Mouse (Mus musculus) forebrain, embryonic 15.5 days (tissue): ENCODE results near the gene Zmynd10. TPM values are rescaled to one million over a fixed set of nuclear protein-coding genes. Genes with fewer than 3 reads are reported as not detected.
"Not testable (repeated sequence)": the region's sequence is repeated elsewhere in the genome, so short reads cannot be mapped to it uniquely, and the experiment has no call there.

Source experiments
- ATAC-seq: fragments of 200-750 bp; cut with Nextera tagmentation; replicated peaks from 2 replicates; pipeline ENCODE4 v1.8.0; 2017; ENCODE audit warnings: mild to moderate bottlenecking, moderate TSS enrichment, moderate library complexity
- H3K27ac ChIP-seq: fragments of 300-500 bp; sonication (generic); replicated peaks from 2 replicates; pipeline ENCODE4 v1.5.1; 2015; ENCODE audit warnings: mild to moderate bottlenecking, inconsistent platforms
- H3K27me3 ChIP-seq: fragments of 300-500 bp; sonication (generic); 2 replicates; pipeline ENCODE4 v1.6.1; 2015; ENCODE audit warnings: inconsistent platforms
- H3K36me3 ChIP-seq: fragments of 300-500 bp; sonication (generic); 2 replicates; pipeline ENCODE4 v1.6.1; 2015; ENCODE audit warnings: mild to moderate bottlenecking, inconsistent platforms
- H3K4me1 ChIP-seq: fragments of 300-500 bp; sonication (generic); 2 replicates; pipeline ENCODE4 v1.6.1; 2015; ENCODE audit warnings: inconsistent platforms
- H3K4me2 ChIP-seq: fragments of 300-500 bp; sonication (generic); replicated peaks from 2 replicates; pipeline ENCODE4 v1.6.1; 2015; ENCODE audit warnings: mild to moderate bottlenecking, inconsistent platforms
- H3K4me3 ChIP-seq: fragments of 300-500 bp; sonication (generic); 2 replicates; pipeline ENCODE4 v1.5.1; 2015; ENCODE audit warnings: mild to moderate bottlenecking, inconsistent platforms
- H3K9ac ChIP-seq: fragments of 300-500 bp; sonication (generic); replicated peaks from 2 replicates; pipeline ENCODE4 v1.6.1; 2015; ENCODE audit warnings: mild to moderate bottlenecking, inconsistent platforms
- H3K9me3 ChIP-seq: fragments of 300-500 bp; sonication (generic); 2 replicates; pipeline ENCODE4 v1.6.1; 2016; ENCODE audit warnings: inconsistent platforms
- WGBS: fragments of 180-500 bp; shearing (Covaris S2); methylation state at CpG from one replicate; pipeline ENCODE4 v1.1.7; 2015; ENCODE audit warnings: mixed read lengths; 5-methylcytosine and 5-hydroxymethylcytosine counted together
- polyA plus RNA-seq: library from polyadenylated mRNA; unstranded; fragments of >200 nt; fragmentation: Nextera tagmentation; extraction: Ambion mirVana; gene quantifications from 2 replicates; pipeline ENCODE4 v1.2.1, GENCODE M21; 2015

Gene Zmynd10
- polyA plus RNA-seq, 1 experiment from 2014 or later = 4.6 TPM

- Histone ChIP-seq H3K9ac (no peak overlapping the region), H3K4me1 (peaks cover 49% of the 10 kb centered on the region), H3K36me3 (peaks cover 32% of the 10 kb centered on the region), H3K9me3 (no peaks in the 10 kb centered on the region), H3K27me3 (no peaks in the 10 kb centered on the region), H3K27ac (0 out of 2 replicates have a peak overlapping the region, but pooled peaks have one; percentile 9), H3K4me3 (no peak overlapping the region), H3K4me2 (no peak overlapping the region)
- 57% methylated on average over 15 of the region's 15 CpGs for WGBS
- ATAC-seq = no peak
Observed at GRCm38 (mm10) chr9:107566041-107566709, 19.1 kb downstream of the Zmynd10 start.

- H3K4me1 ChIP-seq = peaks cover 56% of the 10 kb centered on the region
Observed at GRCm38 (mm10) chr9:107566855-107567254, 19.8 kb downstream of the Zmynd10 start.

GRCm38 (mm10) chr9:107567702-107568319, 20.7 kb downstream of the Zmynd10 start, which contains the start of gene Hyal2:
Hyal2 (plus strand) TSS chr9:107567945.
- Histone ChIP-seq H3K36me3 (peaks cover 39% of the 10 kb centered on the region), H3K9me3 (no peaks in the 10 kb centered on the region), H3K9ac (peak within 1 kb of the TSS; percentile 75), H3K4me1 (peaks cover 58% of the 10 kb centered on the region), H3K4me3 (peak within 1 kb of the TSS; percentile 83), H3K4me2 (peak within 1 kb of the TSS; percentile 82), H3K27me3 (no peaks in the 10 kb centered on the region), H3K27ac (peak within 1 kb of the TSS; percentile 92)
- ATAC-seq = no peak
- WGBS = 5% methylated on average over 18 of the region's 18 CpGs

More at GRCm38 (mm10) chr9:107566855-107567254, 19.8 kb downstream of the Zmynd10 start:
- H3K4me3 ChIP-seq = no peak overlapping the region
- no peak for ATAC-seq
- H3K9ac ChIP-seq = no peak overlapping the region
- 0 out of 2 replicates have a peak overlapping the region, but pooled peaks have one; percentile 9 for H3K27ac ChIP-seq
- H3K36me3 ChIP-seq = peaks cover 31% of the 10 kb centered on the region
- H3K9me3 ChIP-seq = no peaks in the 10 kb centered on the region
- 75% methylated on average over 3 of the region's 3 CpGs for WGBS
- H3K4me2 ChIP-seq = no peak overlapping the region
- no peaks in the 10 kb centered on the region for H3K27me3 ChIP-seq

GRCm38 (mm10) chr9:107568331-107569261, 21.5 kb downstream of the Zmynd10 start:
- peak overlapping the region; percentile 75 for H3K9ac ChIP-seq
- peaks cover 46% of the 10 kb centered on the region for H3K36me3 ChIP-seq
- under 1% methylated on average over 41 of the region's 41 CpGs for WGBS
- peak overlapping the region; percentile 92 for H3K27ac ChIP-seq
- H3K4me2 ChIP-seq = peak overlapping the region; percentile 82
- peaks cover 55% of the 10 kb centered on the region for H3K4me1 ChIP-seq
- peak; percentile 90 for ATAC-seq
- H3K9me3 ChIP-seq = no peaks in the 10 kb centered on the region
- H3K27me3 ChIP-seq = no peaks in the 10 kb centered on the region
- H3K4me3 ChIP-seq = peak overlapping the region; percentile 83

GRCm38 (mm10) chr9:107569270-107569669, 22.2 kb downstream of the Zmynd10 start:
- H3K9ac ChIP-seq = peak overlapping the region; percentile 75
- WGBS = under 1% methylated on average over 23 of the region's 23 CpGs
- peak overlapping the region; percentile 83 for H3K4me3 ChIP-seq
- peaks cover 49% of the 10 kb centered on the region for H3K36me3 ChIP-seq
- peak; percentile 17; the same call in 1 of the 2 replicates for ATAC-seq
- no peaks in the 10 kb centered on the region for H3K9me3 ChIP-seq
- H3K4me2 ChIP-seq = peak overlapping the region; percentile 82
- peak overlapping the region; percentile 92 for H3K27ac ChIP-seq
- peaks cover 48% of the 10 kb centered on the region for H3K4me1 ChIP-seq
- H3K27me3 ChIP-seq = no peaks in the 10 kb centered on the region

GRCm38 (mm10) chr9:107570016-107570415, 22.9 kb downstream of the Zmynd10 start:
- 38% methylated on average over 13 of the region's 13 CpGs for WGBS
- H3K4me1 ChIP-seq = peaks cover 45% of the 10 kb centered on the region
- peaks cover 49% of the 10 kb centered on the region for H3K36me3 ChIP-seq
- H3K27me3 ChIP-seq = no peaks in the 10 kb centered on the region
- H3K9me3 ChIP-seq = no peaks in the 10 kb centered on the region
- H3K9ac ChIP-seq = peak overlapping the region; percentile 75
- peak overlapping the region; percentile 82 for H3K4me2 ChIP-seq
- H3K4me3 ChIP-seq = peak overlapping the region; percentile 83
- H3K27ac ChIP-seq = peak overlapping the region; percentile 92
- no peak for ATAC-seq

- H3K4me3 ChIP-seq = peak overlapping the region; percentile 83
- H3K27ac ChIP-seq = no peak overlapping the region
- H3K4me1 ChIP-seq = peaks cover 43% of the 10 kb centered on the region
- peaks cover 43% of the 10 kb centered on the region for H3K36me3 ChIP-seq
- H3K9me3 ChIP-seq = no peaks in the 10 kb centered on the region
- 93% methylated on average over 21 of the region's 21 CpGs for WGBS
- H3K9ac ChIP-seq = 0 out of 2 replicates have a peak overlapping the region, but pooled peaks have one; percentile 5
- H3K4me2 ChIP-seq = peak overlapping the region; percentile 82
- H3K27me3 ChIP-seq = no peaks in the 10 kb centered on the region
- no peak for ATAC-seq
Observed at GRCm38 (mm10) chr9:107570845-107571244, 23.7 kb downstream of the Zmynd10 start.

GRCm38 (mm10) chr9:107571534-107572326, 24.6 kb downstream of the Zmynd10 start:
- H3K9ac ChIP-seq = no peak overlapping the region
- peaks cover 41% of the 10 kb centered on the region for H3K36me3 ChIP-seq
- WGBS = 92% methylated on average over 22 of the region's 22 CpGs
- H3K4me1 ChIP-seq = peaks cover 44% of the 10 kb centered on the region
- H3K27ac ChIP-seq = no peak overlapping the region
- H3K4me3 ChIP-seq = no peak overlapping the region
- peak overlapping the region; percentile 82 for H3K4me2 ChIP-seq
- H3K9me3 ChIP-seq = no peaks in the 10 kb centered on the region
- no peaks in the 10 kb centered on the region for H3K27me3 ChIP-seq
- no peak for ATAC-seq

- 96% methylated on average over 2 of the region's 2 CpGs for WGBS
- Histone ChIP-seq H3K9me3 (no peaks in the 10 kb centered on the region), H3K4me3 (no peak overlapping the region), H3K4me2 (no peak overlapping the region), H3K27me3 (no peaks in the 10 kb centered on the region), H3K9ac (no peak overlapping the region), H3K36me3 (peaks cover 41% of the 10 kb centered on the region), H3K4me1 (peaks cover 47% of the 10 kb centered on the region), H3K27ac (no peak overlapping the region)
- ATAC-seq = no peak
Observed at GRCm38 (mm10) chr9:107572327-107572662, 25.2 kb downstream of the Zmynd10 start.

- WGBS = 89% methylated on average over 6 of the region's 6 CpGs
- H3K27ac ChIP-seq = not testable (repeated sequence)
Observed at GRCm38 (mm10) chr9:107573774-107574173, 26.7 kb downstream of the Zmynd10 start.

More at GRCm38 (mm10) chr9:107573774-107574173, 26.7 kb downstream of the Zmynd10 start:
- not testable (repeated sequence) for H3K4me2 ChIP-seq, H3K4me3 ChIP-seq, ATAC-seq, H3K9me3 ChIP-seq, H3K9ac ChIP-seq, H3K27me3 ChIP-seq
- Histone ChIP-seq H3K4me1 (peaks cover 37% of the 10 kb centered on the region), H3K36me3 (peaks cover 41% of the 10 kb centered on the region)
